Mouse (Mus musculus) heart, postnatal 36 days (tissue): ENCODE data around the gene Ugt2a1. TPM values are rescaled to one million over a fixed set of nuclear protein-coding genes. Genes with fewer than 3 reads are reported as not detected.

ENCODE experiments used
- total RNA-seq, 2 experiments: library from RNA; stranded (reverse); gene quantifications; 2 replicates each; pipeline ENCODE4 v1.2.3; 2021

Ugt2a1 gene
- total RNA-seq, 2 experiments from 2014 or later: not detected

Other genes with a start within 250 kb of the Ugt2a1 start
- gene Ugt2b37, start 236.1 kb downstream of the Ugt2a1 start, total RNA-seq: not detected
- not detected for gene Ugt2a3, start 153.7 kb downstream of the Ugt2a1 start, total RNA-seq
- not detected for gene Ugt2b38, start 66.7 kb downstream of the Ugt2a1 start, total RNA-seq
- not detected for gene Ugt2a2, start 8.6 kb downstream of the Ugt2a1 start, total RNA-seq
- not detected for gene Gm43638, start 4.1 kb downstream of the Ugt2a1 start, total RNA-seq
- not detected for gene Sult1b1, start 47.3 kb upstream of the Ugt2a1 start, total RNA-seq
- gene Sult1d1, start 78.2 kb upstream of the Ugt2a1 start, total RNA-seq: not detected
- under 1 TPM in 1 of 2 experiments, not detected in 1; 0.27 TPM for gene Sult1e1, start 100.7 kb upstream of the Ugt2a1 start, total RNA-seq
- not detected for gene Csn1s1, start 175.3 kb upstream of the Ugt2a1 start, total RNA-seq
- not detected for gene Csn2, start 208.8 kb upstream of the Ugt2a1 start, total RNA-seq